Mouse (Mus musculus) urinary bladder, postnatal 25 days (tissue): ENCODE data around the gene Ptgir.

Experiments used
- DNase-seq: peaks from one replicate; pipeline ENCODE4 v3.0.0; 2022; ENCODE audit warnings: low spot score

Gene Ptgir

GRCm38 (mm10) chr7:16906281-16906680 is at the start of gene Ptgir:
TSS of gene Ptgir (plus strand) at chr7:16906490.
- no peak for DNase-seq

DNA sequence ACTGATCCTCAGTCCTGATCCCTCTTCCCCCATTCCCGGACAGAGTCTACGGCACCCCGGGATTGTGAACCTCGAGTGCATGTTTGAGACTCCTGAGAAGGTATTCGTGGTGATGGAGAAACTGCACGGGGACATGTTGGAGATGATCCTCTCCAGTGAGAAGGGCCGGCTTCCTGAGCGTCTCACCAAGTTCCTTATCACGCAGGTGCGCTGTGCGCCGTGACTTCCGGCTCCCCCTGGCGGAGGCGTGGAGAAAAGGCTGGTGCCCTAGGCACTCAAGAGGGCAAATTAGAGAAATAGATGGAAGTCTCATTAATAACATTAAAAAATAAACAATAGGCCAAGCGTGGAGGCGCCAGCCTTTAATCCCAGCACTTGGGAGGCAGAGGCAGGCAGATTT is 48.0 kb upstream of the Ptgir start:
- DNase-seq, result peak; percentile 53

DNA sequence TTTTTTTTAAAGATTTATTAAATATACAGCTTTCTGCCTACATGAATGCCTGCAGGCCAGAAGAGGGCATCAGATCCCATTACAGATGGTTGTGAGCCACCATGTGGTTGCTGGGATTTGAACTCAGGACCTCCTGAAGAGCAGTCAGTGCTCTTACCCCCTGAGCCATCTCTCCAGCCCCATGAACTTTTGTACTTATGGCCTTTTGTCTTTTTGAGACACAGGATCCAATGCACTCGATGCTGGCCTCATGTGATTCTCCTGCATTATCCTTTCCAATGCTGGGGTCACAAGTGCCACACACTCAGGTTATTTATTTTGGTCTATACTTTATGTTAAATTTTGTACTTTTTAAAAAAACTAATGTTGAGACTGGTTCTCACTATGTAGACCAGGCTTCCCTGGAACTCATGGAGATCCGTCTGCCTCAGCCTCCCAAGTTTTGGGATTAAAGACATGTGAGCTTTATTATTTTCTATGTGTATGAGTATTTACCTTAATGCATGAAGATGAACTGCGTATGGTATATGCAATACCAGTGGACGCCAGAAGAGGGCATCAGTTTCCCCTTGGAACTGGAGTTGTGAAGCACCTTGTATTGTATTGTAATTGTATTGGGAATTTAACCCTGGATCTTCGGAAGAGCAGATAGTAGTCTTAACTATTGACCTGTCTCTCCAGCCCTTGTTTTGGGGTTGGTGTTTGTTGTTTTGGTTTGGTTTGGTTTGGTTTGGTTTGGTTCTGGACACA is 46.2 kb upstream of the Ptgir start:
- DNase-seq, result peak; percentile 50

- no peak for DNase-seq
Measured at GRCm38 (mm10) chr7:16867488-16867887, 38.8 kb upstream of the Ptgir start.

- no peak for DNase-seq
Measured at GRCm38 (mm10) chr7:16869497-16869896, 36.8 kb upstream of the Ptgir start.

DNA sequence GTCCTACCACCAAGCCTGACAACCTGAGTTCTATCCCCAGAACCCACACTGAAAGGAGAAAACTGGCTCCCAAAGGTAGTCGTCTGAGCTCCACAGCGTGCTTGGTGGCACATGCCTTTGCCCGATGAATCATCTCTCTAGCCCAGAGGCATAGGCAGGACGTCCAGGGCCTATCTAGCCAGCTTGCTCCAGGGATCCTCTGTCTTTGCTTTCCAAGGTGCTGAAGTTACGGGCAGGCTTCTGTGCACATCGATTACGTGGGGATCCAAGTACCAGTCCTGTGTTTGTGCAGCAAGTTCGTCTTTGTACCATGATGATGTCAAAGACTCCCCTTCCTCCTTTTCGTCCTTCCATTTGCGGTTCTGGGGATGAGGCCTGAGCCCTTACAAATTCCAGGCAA is 34.7 kb upstream of the Ptgir start:
- no peak for DNase-seq

- no peak for DNase-seq
Measured at GRCm38 (mm10) chr7:16872478-16872877, 33.8 kb upstream of the Ptgir start.

DNA sequence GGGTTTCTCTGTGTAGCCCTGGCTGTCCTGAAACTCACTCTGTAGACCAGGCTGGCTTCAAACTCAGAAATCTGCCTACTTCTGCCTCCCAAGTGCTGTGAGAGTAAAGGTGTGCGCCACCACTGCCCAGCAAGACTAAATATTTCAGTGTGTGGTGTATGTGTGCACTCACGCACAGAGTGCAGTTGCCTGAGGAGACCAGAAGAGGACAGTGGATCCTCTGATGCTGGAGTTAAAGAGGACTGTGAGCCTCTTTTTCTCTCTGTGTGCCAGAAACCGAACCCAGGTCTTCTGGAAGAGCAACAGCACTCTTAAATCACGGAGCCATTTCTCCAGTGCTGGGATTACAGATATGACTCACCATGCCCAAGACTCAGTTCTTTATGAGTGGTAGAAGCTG is 32.9 kb upstream of the Ptgir start:
- no peak for DNase-seq

DNA sequence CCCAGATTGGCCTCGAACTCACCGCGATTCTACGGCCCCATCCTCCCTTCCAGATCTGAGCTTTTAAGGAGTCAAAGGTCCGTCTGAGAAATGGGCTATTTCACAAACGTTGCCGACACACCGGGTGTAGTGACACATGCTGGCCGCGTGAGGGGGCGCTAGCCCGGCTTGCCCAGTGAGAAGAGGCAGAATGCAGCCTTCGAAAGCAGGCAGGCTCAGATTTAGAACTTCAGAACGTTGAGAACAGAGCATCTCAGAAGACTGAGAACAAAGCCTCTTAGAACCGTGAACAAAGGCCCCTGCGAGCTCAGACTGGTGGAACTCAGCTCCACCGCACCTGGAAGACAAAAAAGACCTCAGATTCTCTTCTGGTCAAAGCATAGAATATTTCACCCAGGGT is 32.1 kb upstream of the Ptgir start:
- peak; percentile 75 for DNase-seq

DNA sequence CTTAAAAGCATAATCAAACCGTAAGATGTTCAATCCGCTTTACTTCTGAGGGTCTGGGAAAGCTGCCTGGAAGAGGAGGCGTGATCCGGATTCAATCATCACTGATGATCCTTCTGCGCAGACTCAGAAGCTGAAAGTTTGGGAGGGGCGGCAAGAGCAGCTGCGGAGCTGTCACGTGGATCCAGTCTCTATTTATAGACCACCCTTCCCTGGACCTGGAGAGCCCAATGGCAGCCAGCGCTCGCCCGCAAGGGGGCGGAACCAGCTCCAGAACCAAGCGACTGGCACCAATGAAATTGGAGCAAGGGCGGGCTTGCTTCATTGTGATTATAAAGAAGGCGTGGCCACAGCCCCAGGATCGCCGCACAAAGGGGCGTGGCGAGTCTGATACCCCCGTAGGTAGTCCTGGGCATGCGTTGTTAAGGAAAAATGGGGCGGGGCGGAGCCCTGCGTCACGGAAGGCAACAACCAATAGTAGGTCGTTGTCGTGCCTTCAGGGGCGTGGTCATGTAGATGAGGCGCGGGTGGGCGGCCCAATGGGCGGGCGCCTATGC is 31.5 kb upstream of the Ptgir start:
- peak; percentile 96 for DNase-seq

DNA sequence AGATGAGACGGTGACA is 31.2 kb upstream of the Ptgir start, which contains the start of gene Dact3:
Dact3 (plus strand) TSS at position 8 of the 16 bp plus-strand sequence.
- DNase-seq, result no peak

DNA sequence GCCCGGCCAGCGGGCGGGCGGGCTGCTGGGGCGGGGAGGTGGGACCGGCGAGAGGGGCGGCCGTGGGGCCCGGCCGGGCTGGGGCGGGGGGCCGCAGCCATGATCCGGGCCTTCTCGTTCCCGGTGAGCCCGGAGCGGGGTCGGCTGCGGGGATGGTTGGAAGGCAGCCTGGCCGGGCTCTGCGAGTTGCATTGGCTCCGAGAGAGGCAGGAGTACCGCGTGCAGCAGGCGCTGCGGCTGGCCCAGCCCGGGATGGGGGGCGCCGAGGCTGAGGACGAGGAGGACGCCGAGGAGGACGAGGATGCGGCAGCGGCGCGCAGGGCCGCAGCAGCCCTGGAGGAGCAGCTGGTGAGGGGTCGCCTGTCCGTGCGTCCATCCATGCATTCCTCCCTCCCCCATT is 31.0 kb upstream of the Ptgir start:
- DNase-seq, result no peak

- DNase-seq, result no peak
Measured at GRCm38 (mm10) chr7:16876006-16876405, 30.3 kb upstream of the Ptgir start.

DNA sequence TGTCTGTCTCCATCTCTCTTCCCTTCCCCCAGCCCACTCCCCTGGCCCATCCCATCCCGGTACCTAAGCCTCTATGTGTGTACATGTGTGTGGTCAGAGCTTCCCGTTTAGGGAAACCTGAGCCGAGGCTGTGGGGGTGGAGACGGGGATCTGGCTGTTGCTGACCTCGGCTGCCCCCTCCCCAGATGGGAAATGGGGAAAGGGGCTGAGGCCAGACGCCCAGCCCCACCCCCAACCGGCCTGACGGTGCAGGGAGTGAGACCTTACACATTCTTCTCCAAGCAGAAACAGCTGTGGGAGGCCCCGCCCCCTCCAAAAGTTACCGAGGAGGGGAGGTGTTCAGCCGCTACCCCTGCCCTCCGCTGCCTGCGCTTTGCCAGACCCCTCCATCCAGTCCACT is 29.7 kb upstream of the Ptgir start:
- no peak for DNase-seq

- DNase-seq, result no peak
Measured at GRCm38 (mm10) chr7:16877717-16878116, 28.6 kb upstream of the Ptgir start.

DNA sequence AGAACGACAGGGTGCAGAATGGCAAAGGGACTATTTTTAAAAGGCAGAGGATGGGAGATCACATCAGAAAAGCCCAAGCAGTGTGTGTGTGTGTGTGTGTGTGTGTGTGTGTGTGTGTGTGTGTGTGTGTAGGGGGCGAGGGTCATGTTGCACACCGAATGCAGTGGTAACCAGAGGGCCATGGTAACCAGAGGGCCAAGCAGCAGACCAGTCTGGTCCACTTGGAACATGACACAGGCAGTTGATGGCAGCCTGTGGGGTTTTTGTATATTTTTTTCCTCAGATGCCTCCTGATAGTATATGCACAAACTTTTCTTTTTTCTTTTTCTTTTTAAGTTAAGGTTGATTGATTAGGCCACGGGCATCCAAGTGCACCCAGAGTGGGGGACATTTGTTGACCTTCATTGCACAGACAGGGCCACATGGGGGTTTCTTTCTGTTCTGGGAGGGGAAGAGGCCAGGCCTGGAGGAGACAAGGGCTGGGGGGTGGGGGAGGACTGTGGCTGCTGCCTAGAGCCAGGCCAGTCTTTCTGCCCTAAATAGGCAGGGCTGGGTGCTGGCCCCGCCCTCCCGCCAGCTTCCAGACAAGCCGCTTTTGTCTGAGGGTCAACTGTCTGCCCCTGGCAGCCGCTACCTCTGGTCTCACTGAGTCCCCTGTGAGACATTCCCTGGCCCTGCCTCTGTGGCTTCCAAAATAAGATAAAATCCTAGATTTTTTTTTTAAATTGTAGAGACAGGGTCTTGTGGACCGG is 26.3 kb upstream of the Ptgir start:
- DNase-seq, result no peak

GRCm38 (mm10) chr7:16880615-16881014 is 25.7 kb upstream of the Ptgir start:
- no peak for DNase-seq

- no peak for DNase-seq
Measured at GRCm38 (mm10) chr7:16883162-16883561, 23.1 kb upstream of the Ptgir start.

DNA sequence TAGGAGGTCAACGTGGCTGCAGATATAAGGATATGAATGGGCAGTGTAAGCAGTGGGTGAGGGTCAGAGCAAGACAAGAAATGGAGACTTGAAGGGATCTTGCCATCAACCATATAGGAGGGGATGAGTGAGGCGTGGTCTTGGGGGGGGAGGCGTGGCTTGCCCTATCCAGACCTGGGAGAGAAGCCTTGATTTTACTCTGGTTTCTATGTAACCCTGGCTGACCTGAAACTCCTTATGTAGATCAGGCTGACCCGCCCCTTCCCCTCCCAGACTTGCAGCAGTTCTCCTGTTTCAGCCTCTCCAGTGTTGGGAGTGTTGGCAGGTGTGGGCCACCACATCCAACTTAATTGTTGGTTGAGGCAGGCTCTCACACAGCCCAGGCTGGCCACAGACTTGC is 22.0 kb upstream of the Ptgir start:
- DNase-seq, result no peak

DNA sequence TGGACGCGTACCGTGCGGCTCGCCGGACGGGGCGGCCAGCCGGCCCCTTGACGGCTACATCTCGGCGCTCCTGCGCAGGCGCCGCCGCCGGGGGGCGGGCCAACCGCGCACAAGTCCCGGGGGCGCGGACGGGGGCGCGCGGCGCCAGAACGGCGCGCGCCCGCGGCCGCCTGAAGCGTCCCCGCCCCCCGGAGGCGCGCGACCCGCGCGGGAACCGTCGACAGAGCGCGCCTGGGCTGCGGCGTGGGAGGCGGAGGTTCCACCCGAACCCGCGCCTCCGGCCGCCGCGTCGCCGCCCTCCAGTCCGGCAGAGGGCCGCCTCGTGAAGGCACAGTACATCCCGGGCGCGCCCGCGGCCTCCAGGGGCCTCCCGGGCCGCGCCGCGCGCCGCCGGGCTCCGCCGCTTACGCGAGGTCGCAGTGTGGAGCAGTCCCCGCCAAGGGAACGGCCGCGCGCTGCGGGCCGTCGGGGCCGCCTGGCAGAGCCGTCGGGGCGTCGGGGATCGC is 21.0 kb upstream of the Ptgir start:
- DNase-seq, result no peak

DNA sequence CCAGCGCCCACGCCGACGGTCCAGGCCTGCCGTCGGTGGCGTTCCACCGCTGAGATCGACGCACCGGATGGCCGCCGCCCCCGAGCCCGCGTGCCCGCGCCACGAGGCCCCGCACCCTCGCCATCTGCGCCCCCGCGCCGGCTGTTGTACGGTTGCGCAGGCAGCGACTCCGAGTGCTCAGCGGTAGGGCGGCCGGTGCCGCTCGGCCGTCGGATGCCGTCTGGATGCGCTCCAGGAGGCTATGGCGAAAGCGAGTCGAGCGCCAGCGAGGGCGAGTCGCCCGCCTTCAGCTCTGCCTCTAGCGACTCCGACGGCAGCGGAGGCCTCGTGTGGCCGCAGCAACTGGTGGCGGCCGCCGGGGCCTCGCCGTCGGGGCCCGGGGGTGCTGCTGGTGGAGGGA is 20.4 kb upstream of the Ptgir start:
- no peak for DNase-seq

DNA sequence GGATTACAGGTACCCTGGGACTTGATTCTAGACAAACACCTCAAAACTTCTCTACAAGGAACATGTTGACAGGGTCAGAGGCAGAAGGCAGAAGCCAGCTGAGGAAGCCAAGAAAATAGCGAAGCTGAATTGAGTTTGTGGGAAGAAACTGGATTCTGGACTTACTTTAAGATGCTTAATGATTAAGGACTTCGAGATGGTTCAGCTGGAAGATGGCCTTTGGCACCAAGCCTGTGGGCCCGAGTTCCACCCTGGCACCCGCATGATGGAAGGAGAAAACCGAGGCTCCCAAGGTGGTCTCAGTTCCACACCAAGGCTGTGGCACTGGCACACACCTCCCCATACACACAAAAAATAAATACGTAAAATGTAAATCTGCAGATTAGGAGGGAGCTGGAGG is 15.8 kb upstream of the Ptgir start:
- DNase-seq, result no peak

GRCm38 (mm10) chr7:16890944-16891343 is 15.3 kb upstream of the Ptgir start:
- DNase-seq, result peak; percentile 67
